Mouse (Mus musculus) forebrain, embryonic 11.5 days (tissue): ENCODE measurements at regions not wholly inside any gene's neighbourhood (a gene's known extent, or its start where the extent isn't known, plus 50 kb on each side); places are given as distances from the start of the nearest gene placed in this dataset.

Source experiments
- ATAC-seq: fragments of 200-750 bp; cut with Nextera tagmentation; replicated peaks from 2 replicates; pipeline ENCODE4 v1.8.0; 2017; ENCODE audit warnings: moderate TSS enrichment; ENCODE audit not compliant: low FRiP score
- DNase-seq: peaks from one replicate; pipeline ENCODE4 v3.0.0-alpha.2; 2017; ENCODE audit warnings: low spot score
- H3K27ac ChIP-seq: fragments of 300-500 bp; sonication (generic); 2 replicates; pipeline ENCODE4 v1.5.1; 2014; ENCODE audit warnings: low read depth, low read length
- H3K27me3 ChIP-seq: fragments of 300-500 bp; sonication (generic); 2 replicates; pipeline ENCODE4 v1.6.1; 2014; ENCODE audit warnings: mild to moderate bottlenecking, low read length, mixed read lengths; ENCODE audit not compliant: control insufficient read depth, insufficient read depth
- H3K36me3 ChIP-seq: fragments of 300-500 bp; sonication (generic); 2 replicates; pipeline ENCODE4 v1.6.1; 2014; ENCODE audit warnings: mild to moderate bottlenecking, low read length, moderate library complexity, mixed read lengths; ENCODE audit not compliant: control insufficient read depth, insufficient read depth
- H3K4me1 ChIP-seq: fragments of 300-500 bp; sonication (generic); replicated peaks from 2 replicates; pipeline ENCODE4 v1.6.1; 2014; ENCODE audit warnings: low read length, mixed read lengths; ENCODE audit not compliant: control insufficient read depth, insufficient read depth
- H3K4me2 ChIP-seq: fragments of 300-500 bp; sonication (generic); 2 replicates; pipeline ENCODE4 v1.6.1; 2014; ENCODE audit warnings: low read depth, mild to moderate bottlenecking, low read length, moderate library complexity, mixed read lengths; ENCODE audit not compliant: severe bottlenecking
- H3K4me3 ChIP-seq: fragments of 300-500 bp; sonication (generic); 2 replicates; pipeline ENCODE4 v1.5.1; 2014; ENCODE audit warnings: low read depth, low read length
- H3K9ac ChIP-seq: fragments of 300-500 bp; sonication (generic); 2 replicates; pipeline ENCODE4 v1.6.1; 2014; ENCODE audit warnings: low read length
- H3K9me3 ChIP-seq: fragments of 300-500 bp; sonication (generic); 2 replicates; pipeline ENCODE4 v1.6.1; 2016; ENCODE audit warnings: low read length, mixed read lengths; ENCODE audit not compliant: control insufficient read depth
- WGBS: fragments of 180-500 bp; shearing (Covaris S2); extraction: QIAGEN DNeasy Blood & Tissue Kit; methylation state at CpG from one replicate; pipeline ENCODE4 v1.1.7; 2014; 5-methylcytosine and 5-hydroxymethylcytosine counted together

DNA sequence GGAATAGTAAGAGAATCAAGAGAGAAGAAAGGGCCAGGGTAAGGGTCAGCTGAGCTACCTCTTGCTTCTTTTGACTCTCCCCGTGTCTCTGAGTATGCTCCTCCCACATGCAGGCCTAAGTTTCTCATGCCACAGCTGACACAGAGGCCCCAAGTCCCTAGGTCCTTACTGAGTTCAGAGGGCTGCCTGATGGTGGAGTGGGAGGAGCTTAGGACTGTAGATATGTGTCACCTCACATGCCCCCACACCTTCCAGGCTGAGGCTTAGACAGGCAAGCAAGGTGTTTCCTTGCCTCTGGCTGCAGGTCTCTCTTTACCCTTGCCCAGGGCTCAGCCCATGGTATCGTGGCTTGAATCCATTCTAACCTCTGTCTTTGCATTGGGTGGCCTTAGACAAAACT lies 131.8 kb upstream of the Ccnd1 start:
- no peaks in the 10 kb centered on the region for H3K36me3 ChIP-seq
- no peak overlapping the region for H3K4me3 ChIP-seq
- H3K4me2 ChIP-seq, result no peak overlapping the region
- WGBS, result 83% methylated on average over 2 of the region's 2 CpGs
- no peak overlapping the region for H3K27ac ChIP-seq
- H3K9me3 ChIP-seq, result no peaks in the 10 kb centered on the region
- no peaks in the 10 kb centered on the region for H3K4me1 ChIP-seq
- DNase-seq (no peak), ATAC-seq (no peak)
- no peak overlapping the region for H3K9ac ChIP-seq
- no peaks in the 10 kb centered on the region for H3K27me3 ChIP-seq

DNA sequence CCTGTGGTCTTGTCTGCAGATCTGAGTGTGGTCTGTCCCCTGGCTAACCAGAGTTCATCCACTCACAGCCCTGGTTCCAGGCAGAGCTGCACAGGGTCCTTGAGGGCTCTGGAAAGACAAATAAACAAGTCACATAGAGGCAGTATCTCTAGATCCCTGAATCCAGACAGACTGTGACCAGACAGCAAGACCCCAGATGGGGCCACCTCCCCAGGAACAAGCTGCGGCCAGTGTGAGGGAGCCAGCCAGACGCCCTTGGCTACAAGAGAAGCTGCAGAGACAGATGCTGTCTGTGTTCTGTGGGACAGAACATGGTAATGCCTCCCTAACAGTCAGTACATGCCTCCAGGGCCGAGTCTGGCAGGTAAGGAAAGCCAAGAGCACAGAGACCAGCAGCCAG lies 127.6 kb upstream of the Ccnd1 start:
- ATAC-seq, result no peak
- Histone ChIP-seq H3K4me3 (no peak overlapping the region), H3K36me3 (no peaks in the 10 kb centered on the region), H3K9me3 (no peaks in the 10 kb centered on the region), H3K27me3 (no peaks in the 10 kb centered on the region), H3K4me2 (no peak overlapping the region), H3K4me1 (no peaks in the 10 kb centered on the region), H3K9ac (no peak overlapping the region), H3K27ac (no peak overlapping the region)
- 59% methylated on average over 3 of the region's 3 CpGs for WGBS
- no peak for DNase-seq

DNA sequence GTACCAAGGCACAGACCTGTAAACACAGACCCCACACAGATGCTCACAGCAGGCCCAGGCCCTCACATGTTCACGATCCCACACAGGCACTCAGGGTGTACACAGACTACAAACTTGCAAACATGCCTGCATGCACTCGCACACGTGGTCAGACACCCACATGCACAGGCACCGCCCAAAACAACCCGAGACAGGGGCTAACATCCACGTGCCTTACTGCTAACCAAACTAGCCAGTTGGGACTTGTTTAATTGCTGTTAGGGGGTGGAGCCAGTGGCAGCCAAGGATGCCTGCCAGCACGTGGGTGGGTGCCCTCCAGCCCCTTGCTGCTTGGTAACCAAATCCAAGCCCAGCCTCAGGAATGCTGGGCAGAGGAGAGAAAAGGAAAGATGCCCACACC lies 116.6 kb upstream of the Ccnd1 start:
- 74% methylated on average over 7 of the region's 7 CpGs for WGBS
- no peak overlapping the region for H3K27ac ChIP-seq
- no peak for DNase-seq
- H3K36me3 ChIP-seq, result no peaks in the 10 kb centered on the region
- H3K9ac ChIP-seq, result no peak overlapping the region
- ATAC-seq, result no peak
- no peak overlapping the region for H3K4me2 ChIP-seq
- no peaks in the 10 kb centered on the region for H3K27me3 ChIP-seq
- H3K9me3 ChIP-seq, result no peaks in the 10 kb centered on the region; the same call in 1 of the 2 replicates
- H3K4me1 ChIP-seq, result no peaks in the 10 kb centered on the region
- no peak overlapping the region for H3K4me3 ChIP-seq

DNA sequence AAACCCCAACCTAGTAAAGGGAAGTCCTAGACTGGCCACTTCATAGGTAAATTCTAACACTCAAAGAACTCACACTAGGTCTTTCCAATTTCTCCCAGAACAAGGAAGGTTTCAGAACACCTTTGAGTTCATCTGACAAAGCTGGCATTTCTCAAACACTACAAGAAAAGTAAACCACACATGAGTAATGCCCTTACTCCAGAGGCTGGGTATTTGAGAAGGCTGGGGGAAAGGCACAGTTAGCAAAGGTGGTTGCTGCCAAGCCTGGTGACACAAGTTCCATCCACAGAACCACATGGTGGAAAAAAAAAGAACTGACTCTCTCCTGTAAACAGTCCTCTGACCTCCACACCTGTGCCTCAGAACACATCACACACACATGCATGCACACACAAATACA lies 111.9 kb upstream of the Ccnd1 start:
- DNase-seq, result no peak

DNA sequence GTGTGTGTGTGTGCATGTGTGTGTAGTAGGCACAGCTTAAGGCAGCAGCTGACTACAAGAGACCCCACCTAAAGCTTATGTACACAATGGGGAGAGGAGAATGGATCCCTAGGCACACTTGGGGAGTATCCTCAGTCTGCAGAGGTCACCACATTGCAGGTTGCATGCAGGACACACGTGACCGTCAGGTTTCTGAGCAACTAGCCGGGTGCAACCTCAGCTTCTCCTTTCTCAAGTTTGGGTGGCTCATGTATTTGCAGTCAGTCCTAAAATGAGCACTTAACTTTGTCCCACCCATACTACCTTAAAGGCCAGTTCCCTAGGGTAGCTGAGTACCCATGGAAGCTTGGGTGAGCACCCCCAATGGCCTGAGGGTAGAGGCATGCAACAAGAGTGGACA lies 111.0 kb upstream of the Ccnd1 start:
- Histone ChIP-seq H3K36me3 (no peaks in the 10 kb centered on the region), H3K27me3 (no peaks in the 10 kb centered on the region), H3K4me2 (no peak overlapping the region), H3K27ac (no peak overlapping the region), H3K9ac (no peak overlapping the region), H3K9me3 (no peaks in the 10 kb centered on the region; the same call in 1 of the 2 replicates), H3K4me3 (no peak overlapping the region), H3K4me1 (no peaks in the 10 kb centered on the region)
- no peak for DNase-seq
- WGBS, result 87% methylated on average over 3 of the region's 3 CpGs
- no peak for ATAC-seq

More for the DNA sequence above, 111.9 kb upstream of the Ccnd1 start:
- Histone ChIP-seq H3K9me3 (no peaks in the 10 kb centered on the region; the same call in 1 of the 2 replicates), H3K36me3 (no peaks in the 10 kb centered on the region), H3K27ac (no peak overlapping the region), H3K9ac (no peak overlapping the region), H3K4me1 (no peaks in the 10 kb centered on the region), H3K27me3 (no peaks in the 10 kb centered on the region), H3K4me2 (no peak overlapping the region), H3K4me3 (no peak overlapping the region)
- no peak for ATAC-seq

DNA sequence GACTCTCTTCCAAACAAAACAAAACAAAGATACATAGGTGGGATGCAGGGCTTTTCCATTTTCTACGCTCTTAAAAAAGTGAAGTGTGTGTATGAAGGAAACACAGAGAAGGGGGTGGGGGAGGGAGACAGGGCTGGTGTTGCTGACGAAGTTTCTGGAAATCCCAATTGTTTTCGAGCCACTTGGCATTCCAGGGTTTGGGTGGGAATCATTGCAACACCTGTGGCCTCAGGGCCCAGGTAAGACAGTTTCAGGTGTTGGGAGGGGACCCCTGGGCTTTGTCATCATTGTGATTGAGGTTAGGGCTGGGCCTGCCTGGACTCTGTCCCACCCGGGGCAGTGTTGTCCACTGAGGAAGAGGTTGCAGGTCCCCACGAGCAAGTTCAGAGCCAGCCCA lies 108.8 kb upstream of the Ccnd1 start:
- DNase-seq, result no peak
- no peaks in the 10 kb centered on the region for H3K9me3 ChIP-seq
- ATAC-seq, result no peak
- no peak overlapping the region for H3K4me2 ChIP-seq
- H3K36me3 ChIP-seq, result no peaks in the 10 kb centered on the region
- H3K4me1 ChIP-seq, result no peaks in the 10 kb centered on the region
- H3K4me3 ChIP-seq, result no peak overlapping the region
- H3K27ac ChIP-seq, result no peak overlapping the region
- no peak overlapping the region for H3K9ac ChIP-seq
- H3K27me3 ChIP-seq, result no peaks in the 10 kb centered on the region
- 79% methylated on average over 5 of the region's 5 CpGs for WGBS

DNA sequence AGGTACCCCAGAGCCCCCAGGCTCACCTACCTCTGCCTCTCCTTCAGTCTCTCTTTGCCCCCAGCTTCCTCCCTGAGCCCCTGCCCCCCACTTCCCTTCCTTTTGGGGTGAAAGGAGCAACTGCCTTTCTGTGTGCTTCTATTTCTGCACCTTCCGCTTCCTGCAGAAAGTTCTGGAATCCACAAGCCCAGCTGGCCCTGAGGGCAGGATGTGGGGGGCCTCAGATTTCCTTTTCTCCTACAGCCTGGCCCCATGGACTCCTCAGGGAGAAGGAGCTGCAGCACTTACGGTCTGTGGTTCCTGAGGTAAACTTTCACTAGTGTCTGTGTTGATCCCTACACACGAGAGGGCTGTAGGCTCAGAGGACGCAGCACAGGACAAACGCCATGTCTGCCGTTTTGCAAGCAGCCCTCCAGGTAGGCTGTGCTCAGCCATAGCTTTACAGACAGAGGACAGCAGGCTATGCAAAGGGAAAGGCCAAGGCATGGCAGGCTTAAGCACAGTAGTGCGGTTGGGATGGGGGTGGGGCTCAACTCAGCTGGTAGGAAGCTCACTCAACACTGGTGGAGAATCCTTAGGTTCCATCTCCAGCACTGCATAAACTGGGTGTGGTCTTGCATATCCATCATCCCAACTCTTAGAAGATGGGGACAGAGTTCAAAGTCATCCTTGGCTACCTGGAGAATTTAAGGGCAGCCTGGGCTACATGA lies 108.2 kb upstream of the Ccnd1 start:
- DNase-seq (no peak), ATAC-seq (no peak)
- Histone ChIP-seq H3K27me3 (no peaks in the 10 kb centered on the region), H3K4me2 (no peak overlapping the region), H3K36me3 (no peaks in the 10 kb centered on the region), H3K4me3 (no peak overlapping the region), H3K27ac (no peak overlapping the region), H3K9ac (no peak overlapping the region), H3K9me3 (no peaks in the 10 kb centered on the region), H3K4me1 (no peaks in the 10 kb centered on the region)
- 75% methylated on average over 7 of the region's 7 CpGs for WGBS

DNA sequence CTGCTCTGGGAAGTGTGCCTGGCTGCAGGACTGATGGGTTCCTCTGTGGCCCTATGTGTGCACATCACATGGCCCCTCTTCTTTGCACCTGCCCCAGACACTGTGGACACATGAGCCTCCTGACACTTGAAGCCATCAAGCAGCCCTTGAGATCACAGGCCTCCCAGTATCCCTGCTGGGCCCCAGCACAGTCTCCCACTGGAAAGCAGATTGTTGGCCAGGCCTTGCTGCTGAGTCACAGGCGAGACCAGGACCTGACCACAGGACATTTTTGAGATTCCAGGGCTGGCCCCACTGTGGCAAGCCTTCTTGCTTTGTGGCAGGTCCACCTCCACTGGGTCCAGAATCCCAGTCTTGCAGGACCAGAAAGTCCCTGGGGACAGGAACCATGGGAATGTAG lies 105.5 kb upstream of the Ccnd1 start:
- no peaks in the 10 kb centered on the region for H3K4me1 ChIP-seq
- no peak overlapping the region for H3K4me2 ChIP-seq
- H3K27ac ChIP-seq, result no peak overlapping the region
- DNase-seq (no peak), ATAC-seq (no peak)
- H3K36me3 ChIP-seq, result no peaks in the 10 kb centered on the region
- H3K9me3 ChIP-seq, result no peaks in the 10 kb centered on the region
- no peak overlapping the region for H3K4me3 ChIP-seq
- WGBS, result 48% methylated on average over 1 of the region's 1 CpGs
- no peaks in the 10 kb centered on the region for H3K27me3 ChIP-seq
- no peak overlapping the region for H3K9ac ChIP-seq

DNA sequence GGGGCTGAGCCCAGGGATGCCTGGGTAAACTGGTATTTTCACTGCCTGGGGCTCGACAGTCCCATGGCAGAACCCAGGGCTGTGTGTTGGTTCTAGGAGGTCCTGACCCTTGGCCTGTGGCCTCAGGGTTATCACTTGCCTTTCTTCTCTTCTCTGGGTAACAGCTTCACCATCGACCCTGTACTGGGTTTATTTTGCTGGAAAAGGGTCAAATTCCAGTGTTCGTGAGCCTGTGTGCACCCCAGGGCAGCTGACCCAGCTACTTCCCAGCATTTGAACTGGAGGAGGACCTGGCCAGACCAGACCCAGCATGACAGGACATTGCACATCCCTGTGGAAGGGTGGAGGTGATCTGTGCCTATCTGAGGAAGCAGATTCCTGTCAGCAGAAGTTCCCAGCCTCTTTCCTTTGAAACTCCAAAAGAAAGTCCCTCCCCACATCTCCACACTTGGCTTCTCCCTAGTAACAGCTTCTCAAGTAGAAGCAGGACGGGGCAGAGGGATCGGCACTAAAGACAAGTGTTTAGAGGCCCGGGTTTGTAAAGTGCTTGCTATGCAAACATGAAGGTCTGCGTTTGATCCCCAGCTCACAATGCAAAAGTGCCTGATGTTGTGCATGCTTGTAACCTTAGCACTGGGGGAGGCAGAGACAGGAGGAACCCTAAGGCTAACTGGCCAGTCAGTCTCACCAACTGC lies 103.9 kb upstream of the Ccnd1 start:
- no peak overlapping the region for H3K9ac ChIP-seq
- WGBS, result 75% methylated on average over 7 of the region's 7 CpGs
- no peak for ATAC-seq
- no peak overlapping the region for H3K4me2 ChIP-seq
- no peak for DNase-seq
- H3K27me3 ChIP-seq, result no peaks in the 10 kb centered on the region
- no peak overlapping the region for H3K27ac ChIP-seq
- H3K4me1 ChIP-seq, result no peaks in the 10 kb centered on the region
- H3K9me3 ChIP-seq, result no peaks in the 10 kb centered on the region
- H3K4me3 ChIP-seq, result no peak overlapping the region
- no peaks in the 10 kb centered on the region for H3K36me3 ChIP-seq
